Mouse (Mus musculus): Measurements from ENCODE around the gene Nkx2-5. TPM values are rescaled to one million over a fixed set of nuclear protein-coding genes. Genes with fewer than 3 reads are reported as not detected.

The Nkx2-5 gene
- total and polyA plus RNA-seq, 3 experiments = not detected

- no peak overlapping the region for H3K9ac ChIP-seq (ENCODE audit: control insufficient read depth, low read depth, low read length, poor library complexity, severe bottlenecking)
- no peaks in the 10 kb centered on the region for H3K9me3 ChIP-seq (replicated peaks; ENCODE audit: insufficient read depth, low read length)
- DNase-seq (ENCODE audit: low read depth, low spot score) = no peak
- H3K27ac ChIP-seq (ENCODE audit: control insufficient read depth, low read depth, low read length) = no peak overlapping the region
- TF ChIP-seq GATA1 (IDR thresholded peaks at IDR 0.05; ENCODE audit: low read depth, low read length) = no peak
- TF ChIP-seq UBTF (IDR thresholded peaks at IDR 0.05; ENCODE audit: borderline replicate concordance, insufficient read depth, low read depth, low read length) = no peak
- TF ChIP-seq MAZ (IDR thresholded peaks at IDR 0.05; ENCODE audit: low read depth, low read length) = no peak
- TF ChIP-seq CTCF (IDR thresholded peaks at IDR 0.05 in 2 of 3, conservative IDR thresholded peaks at IDR 0.05 in 1 of 3; ENCODE audit: control insufficient read depth in 1 of 3, insufficient read depth in 1 of 3, low read depth in 2 of 3, low read length in 3 of 3, poor library complexity in 1 of 3, severe bottlenecking in 1 of 3) = no peak
- no peak for TF ChIP-seq EP300 (IDR thresholded peaks at IDR 0.05; ENCODE audit: low read depth in 1 of 2, low read length in 2 of 2)
- no peak for TF ChIP-seq MYC (IDR thresholded peaks at IDR 0.05; ENCODE audit: low read depth, low read length)
- no peak for TF ChIP-seq HCFC1 (IDR thresholded peaks at IDR 0.05; ENCODE audit: low read depth, low read length)
- no peak for TF ChIP-seq NELFE (IDR thresholded peaks at IDR 0.05; ENCODE audit: low read depth, low read length)
- H3K4me1 ChIP-seq (ENCODE audit: control insufficient read depth in 1 of 2, insufficient read depth in 2 of 2, low read length in 2 of 2) = no peaks in the 10 kb centered on the region
- H3K27me3 ChIP-seq (ENCODE audit: control insufficient read depth in 1 of 2, insufficient read depth in 2 of 2, low read length in 2 of 2) = peaks cover 0 to 5% of the 10 kb centered on the region in 2 experiments; a peak in 1 of 4 replicates
- no peaks in the 10 kb centered on the region for H3K36me3 ChIP-seq (ENCODE audit: control insufficient read depth in 1 of 2, insufficient read depth in 2 of 2, low read length in 2 of 2)
- H3K4me3 ChIP-seq (ENCODE audit: control insufficient read depth in 1 of 2, insufficient read depth in 1 of 2, low read depth in 2 of 2, low read length in 2 of 2) = no peak overlapping the region
- no peaks in the 10 kb centered on the region for H3K79me2 ChIP-seq (ENCODE audit: control insufficient read depth, insufficient read depth, low read length, poor library complexity)
Observed at GRCm38 (mm10) chr17:26838191-26838910, 6.5 kb downstream of the Nkx2-5 start.

DNA sequence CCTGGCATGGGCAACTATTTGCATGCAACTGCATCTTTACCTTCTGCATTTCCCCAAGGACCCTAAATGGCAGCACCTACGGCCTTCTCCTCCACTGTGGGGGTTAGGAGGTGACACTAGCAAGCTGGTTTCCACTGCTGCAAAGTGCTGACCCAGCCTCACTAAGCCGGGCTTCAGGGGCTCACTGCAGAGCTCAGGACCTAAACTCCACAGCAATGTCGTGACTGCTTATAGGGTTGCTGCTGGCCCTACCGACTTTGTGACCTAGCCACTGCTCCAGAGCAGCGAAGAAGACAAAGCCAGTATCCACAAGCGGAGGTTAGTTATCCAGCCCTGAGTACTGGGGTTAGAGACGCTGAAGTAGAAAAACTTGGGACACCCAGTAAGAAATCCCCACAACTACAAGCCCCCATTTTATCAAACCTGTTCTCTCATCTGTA is 7.2 kb downstream of the Nkx2-5 start:
- no peak overlapping the region for H3K27ac ChIP-seq (ENCODE audit: control insufficient read depth, low read depth, low read length)
- no peak for TF ChIP-seq MXI1 (IDR thresholded peaks at IDR 0.05; ENCODE audit: low read depth, low read length)
- TF ChIP-seq ZNF384 (IDR thresholded peaks at IDR 0.05; ENCODE audit: low read depth, low read length) = no peak
- TF ChIP-seq MYB (IDR thresholded peaks at IDR 0.05; ENCODE audit: low read depth, low read length) = no peak
- TF ChIP-seq RCOR1 (IDR thresholded peaks at IDR 0.05; ENCODE audit: low read depth, low read length) = no peak
- no peak for TF ChIP-seq UBTF (IDR thresholded peaks at IDR 0.05; ENCODE audit: borderline replicate concordance, insufficient read depth, low read depth, low read length)
- no peak for TF ChIP-seq CHD2 (IDR thresholded peaks at IDR 0.05; ENCODE audit: low read length)
- no peak for TF ChIP-seq MEF2A (IDR thresholded peaks at IDR 0.05; ENCODE audit: extremely low read depth, insufficient replicate concordance, low read depth, low read length, poor library complexity, severe bottlenecking)
- no peak for TF ChIP-seq GABPA (IDR thresholded peaks at IDR 0.05; ENCODE audit: low read depth, low read length)
- TF ChIP-seq POLR2AphosphoS5 (IDR thresholded peaks at IDR 0.05; ENCODE audit: borderline replicate concordance, low read depth, low read length) = no peak
- TF ChIP-seq NRF1 (IDR thresholded peaks at IDR 0.05; ENCODE audit: insufficient read depth, low read depth, low read length, poor library complexity, severe bottlenecking) = no peak
- TF ChIP-seq ZKSCAN1 (IDR thresholded peaks at IDR 0.05; ENCODE audit: low read depth, low read length) = no peak
- no peak for TF ChIP-seq SIN3A (IDR thresholded peaks at IDR 0.05; ENCODE audit: low read length)
- TF ChIP-seq GATA1 (IDR thresholded peaks at IDR 0.05; ENCODE audit: low read depth, low read length) = no peak
- no peak for TF ChIP-seq SMC3 (IDR thresholded peaks at IDR 0.05; ENCODE audit: low read depth, low read length)
- no peak for TF ChIP-seq HCFC1 (IDR thresholded peaks at IDR 0.05; ENCODE audit: low read depth, low read length)
- TF ChIP-seq TBP (IDR thresholded peaks at IDR 0.05; ENCODE audit: low read depth, low read length) = no peak
- no peak for TF ChIP-seq MYC (IDR thresholded peaks at IDR 0.05; ENCODE audit: low read depth, low read length)
- H3K9ac ChIP-seq (ENCODE audit: control insufficient read depth, low read depth, low read length, poor library complexity, severe bottlenecking) = no peak overlapping the region
- no peak overlapping the region for H3K4me3 ChIP-seq (ENCODE audit: control insufficient read depth in 1 of 2, insufficient read depth in 1 of 2, low read depth in 2 of 2, low read length in 2 of 2)
- no peaks in the 10 kb centered on the region for H3K79me2 ChIP-seq (ENCODE audit: control insufficient read depth, insufficient read depth, low read length, poor library complexity)
- H3K4me1 ChIP-seq (ENCODE audit: control insufficient read depth in 1 of 2, insufficient read depth in 2 of 2, low read length in 2 of 2) = no peaks in the 10 kb centered on the region
- H3K36me3 ChIP-seq (ENCODE audit: control insufficient read depth in 1 of 2, insufficient read depth in 2 of 2, low read length in 2 of 2) = no peaks in the 10 kb centered on the region
- peaks cover 0 to 2% of the 10 kb centered on the region in 2 experiments; a peak in 1 of 4 replicates for H3K27me3 ChIP-seq (ENCODE audit: control insufficient read depth in 1 of 2, insufficient read depth in 2 of 2, low read length in 2 of 2)
- H3K9me3 ChIP-seq (replicated peaks; ENCODE audit: insufficient read depth, low read length) = no peaks in the 10 kb centered on the region
- DNase-seq (ENCODE audit: low read depth, low spot score) = no peak
